Mouse (Mus musculus): ENCODE measurements at regions not wholly inside any gene's neighbourhood (a gene's known extent, or its start where the extent isn't known, plus 50 kb on each side); places are given as distances from the start of the nearest gene placed in this dataset.

DNA sequence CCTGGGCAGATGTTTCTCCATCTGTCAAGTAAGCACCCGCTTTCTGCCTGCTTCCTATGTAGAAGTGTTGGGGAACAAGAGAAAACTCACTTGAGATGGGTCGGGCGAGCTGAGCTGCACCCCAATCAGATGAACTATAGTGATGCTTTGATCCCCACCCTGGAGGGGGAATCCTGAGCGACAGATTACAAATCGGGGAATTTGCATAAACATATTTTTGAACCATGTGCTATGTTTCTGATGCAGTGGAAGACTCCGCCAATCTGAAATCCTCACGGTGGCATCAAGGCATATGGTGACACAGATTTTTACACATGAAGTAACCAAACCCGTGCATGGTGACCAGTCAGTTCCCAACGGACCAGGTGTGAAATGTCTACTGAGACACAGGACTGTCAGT lies 231.4 kb upstream of the Chd6 start:
- peak; percentile 75 for DNase-seq

DNA sequence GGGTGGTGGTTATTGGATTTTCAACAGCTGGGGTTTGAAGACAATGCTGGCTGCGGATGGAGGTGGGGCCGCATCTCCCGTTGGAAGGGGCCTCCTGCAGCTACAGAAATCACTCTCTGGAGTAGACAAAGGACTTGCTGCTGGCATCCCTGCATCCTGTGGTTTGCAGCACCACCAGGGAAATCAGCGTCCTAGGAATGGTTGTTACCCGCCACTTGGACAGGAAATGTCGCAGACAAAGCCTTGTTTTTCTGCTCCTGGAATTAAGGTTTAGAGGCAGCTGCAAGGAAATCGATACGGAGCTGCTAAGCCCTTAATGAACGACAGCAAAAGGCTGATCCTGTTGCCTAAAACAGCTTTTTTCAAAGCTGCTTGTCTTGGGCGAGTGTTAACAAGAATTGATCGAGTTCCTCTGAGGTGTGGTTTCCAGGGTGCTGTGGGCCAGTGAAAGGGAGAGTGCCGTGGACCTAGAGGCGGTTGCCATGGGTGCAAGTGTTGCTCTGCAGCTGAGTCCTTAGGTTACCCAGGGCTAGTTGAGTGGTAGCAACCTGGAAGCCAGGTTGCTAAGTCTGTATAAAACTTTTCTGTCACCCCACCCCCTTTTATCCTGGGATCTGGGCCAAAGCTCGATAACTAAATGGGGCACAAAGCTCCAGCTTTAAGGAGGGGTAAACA lies 230.6 kb upstream of the Chd6 start:
- peak; percentile 81 for DNase-seq

DNA sequence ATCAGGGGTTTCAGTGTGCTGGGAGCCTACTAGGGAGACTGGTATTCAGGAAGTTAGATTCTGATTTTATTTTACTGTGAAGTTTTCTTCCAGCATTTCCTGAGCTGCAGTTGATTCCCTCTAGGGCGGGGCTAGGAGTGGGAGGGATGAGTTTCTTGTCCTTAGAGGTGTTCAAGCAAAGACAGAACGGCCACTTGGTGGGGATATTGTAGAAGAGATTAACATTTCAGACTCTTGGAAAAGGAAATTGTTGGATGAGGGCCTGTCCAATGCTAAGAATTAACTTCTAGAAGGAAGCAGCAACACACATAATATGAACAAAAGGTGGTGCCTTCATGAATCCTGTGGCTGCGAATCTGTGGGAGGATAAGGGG lies 230.1 kb upstream of the Chd6 start:
- no peak for DNase-seq

DNA sequence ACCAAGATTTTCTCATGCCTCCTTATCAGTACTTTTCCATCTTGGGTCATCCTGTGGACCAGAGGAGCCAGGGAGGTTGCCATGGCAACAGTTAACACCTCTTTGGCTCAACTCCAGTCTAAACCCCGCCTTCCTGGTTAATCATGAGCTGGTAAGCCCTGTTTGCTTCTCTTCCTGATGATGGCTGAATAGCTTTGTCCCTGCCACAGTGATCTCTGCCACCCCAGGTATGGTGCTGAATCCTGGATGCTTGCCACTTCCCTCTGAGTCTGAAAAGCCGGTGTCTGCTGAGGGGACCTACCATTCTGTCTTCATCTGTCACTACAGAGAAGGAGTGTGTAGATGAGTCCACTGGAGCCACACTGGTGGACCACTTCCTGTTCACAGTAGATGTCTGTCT lies 223.8 kb upstream of the Chd6 start:
- DNase-seq = peak; percentile 74

DNA sequence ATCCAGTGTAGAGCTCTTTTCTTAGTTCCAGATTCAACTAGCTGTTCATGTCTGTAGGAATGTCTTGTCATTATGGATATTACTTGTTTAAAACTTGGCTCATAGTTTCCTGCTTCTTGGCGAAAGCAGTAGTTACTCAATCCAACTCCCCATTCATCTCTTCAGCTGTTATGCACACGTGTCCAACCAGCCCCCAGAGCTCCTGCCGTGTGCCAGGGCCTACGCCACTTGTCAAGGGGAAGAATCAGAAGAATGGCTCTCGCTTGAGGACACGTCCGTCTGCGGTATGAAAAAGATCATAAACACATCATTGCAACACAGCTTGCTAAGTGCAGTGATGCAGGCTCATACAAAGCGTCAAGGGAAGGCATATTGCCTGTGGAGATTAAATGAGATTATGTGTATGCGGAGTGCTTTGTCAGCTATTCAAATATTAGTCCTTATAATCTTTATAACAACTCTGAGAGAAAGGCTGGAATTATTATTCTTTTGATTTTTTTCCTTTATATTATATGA lies 223.0 kb upstream of the Chd6 start:
- DNase-seq = peak; percentile 55

DNA sequence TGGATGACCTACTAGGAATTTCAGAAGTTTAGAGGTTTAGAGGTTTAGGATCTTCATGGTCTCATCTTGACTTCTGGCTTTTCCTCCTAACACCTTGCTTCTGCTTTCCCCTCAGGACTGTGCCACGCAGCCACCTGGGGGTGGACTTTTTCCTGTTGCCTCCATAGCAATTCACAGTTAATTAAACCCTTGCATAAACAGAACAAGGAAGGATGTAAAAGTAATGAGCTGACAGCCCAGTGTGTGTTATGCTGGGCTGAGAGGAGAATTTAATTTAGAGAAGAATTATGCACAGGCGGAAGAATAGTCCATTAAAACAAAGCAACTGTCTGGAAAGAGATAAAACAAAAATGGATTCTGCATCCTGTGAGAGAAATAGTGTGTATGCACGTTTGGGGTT lies 193.9 kb upstream of the Chd6 start:
- DNase-seq = peak; percentile 55

DNA sequence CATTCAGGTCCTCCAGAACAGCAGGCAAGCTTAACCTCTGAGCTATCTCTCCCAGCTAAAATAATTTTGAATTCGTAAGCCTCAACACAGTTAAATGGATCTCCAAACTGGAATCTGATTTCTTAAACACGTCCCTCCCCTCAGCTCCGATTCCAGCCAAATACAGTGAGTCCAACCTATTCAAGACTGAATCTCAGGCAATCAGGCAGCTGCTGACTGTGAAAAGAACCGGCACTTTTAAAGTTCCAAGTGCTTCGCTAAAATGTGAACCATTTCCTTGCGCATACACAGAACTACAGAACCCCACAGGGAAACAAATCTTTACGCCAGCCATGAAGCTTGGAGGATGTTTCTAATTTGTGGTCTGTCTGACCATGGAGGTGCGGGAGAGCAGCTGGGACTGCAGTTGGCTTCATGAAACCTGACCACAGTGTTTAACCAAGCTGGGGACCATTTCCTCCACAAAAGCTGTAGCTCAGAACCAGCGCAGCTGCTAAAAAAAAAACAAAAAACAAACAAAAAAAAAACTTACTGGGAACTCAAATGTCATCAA lies 160.1 kb upstream of the Chd6 start:
- DNase-seq = no peak

DNA sequence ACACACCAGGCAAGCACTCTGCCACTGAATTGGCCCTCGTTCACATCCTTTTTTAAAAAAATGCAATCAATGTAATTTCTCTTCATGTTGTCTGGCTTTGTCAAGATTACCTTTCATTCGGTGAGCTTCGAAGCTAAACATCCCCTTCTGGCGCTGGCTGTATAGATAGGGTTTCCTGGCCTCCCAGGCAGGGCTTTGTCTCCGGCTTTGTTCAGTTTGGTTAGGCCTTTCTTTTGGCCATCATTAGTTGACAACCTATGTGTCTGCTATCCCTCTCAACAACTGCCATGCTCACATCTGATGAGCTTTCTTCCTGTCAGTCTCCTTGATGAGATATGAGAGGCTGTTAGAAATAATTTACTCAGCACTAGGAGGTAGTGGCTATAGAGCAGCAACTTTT lies 157.6 kb upstream of the Chd6 start:
- DNase-seq = no peak

DNA sequence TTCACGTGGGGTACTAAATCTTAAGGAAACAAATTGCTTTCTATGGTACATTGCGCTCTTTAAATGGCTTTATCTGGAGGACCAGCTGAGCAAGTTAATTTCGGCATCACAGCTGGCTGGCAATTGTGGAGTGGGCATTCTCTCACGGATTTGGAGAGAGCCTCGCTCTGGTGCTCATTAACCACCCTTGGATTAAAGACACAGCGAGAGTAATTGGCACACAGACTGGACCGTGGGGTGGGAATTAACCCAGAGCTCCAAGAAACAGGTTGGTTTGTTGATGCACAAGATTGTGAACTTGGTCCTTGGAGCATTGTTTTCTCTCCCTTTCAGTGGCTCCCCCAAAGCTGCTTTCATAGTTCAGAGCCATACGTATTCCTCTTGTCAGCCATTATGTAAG lies 156.3 kb upstream of the Chd6 start:
- DNase-seq = no peak

DNA sequence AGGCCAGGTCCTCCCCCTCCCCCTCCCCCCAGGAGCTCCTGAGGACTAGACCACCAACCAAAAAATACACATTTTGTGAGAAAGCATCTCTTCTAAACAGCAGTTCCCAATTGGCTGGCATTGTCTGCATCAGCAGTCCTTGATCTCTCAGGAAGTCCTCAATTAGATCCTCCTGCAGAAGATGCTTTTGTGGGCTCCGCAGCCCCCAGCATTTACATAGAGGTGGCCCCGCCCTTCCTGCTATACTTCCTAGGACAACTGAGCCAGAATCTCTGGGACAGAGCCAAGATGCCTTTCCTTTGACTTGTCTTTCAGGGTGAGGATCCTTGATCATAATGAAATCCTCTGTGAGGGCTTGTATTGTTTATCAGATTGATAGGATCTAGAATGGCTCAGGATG lies 143.9 kb upstream of the Chd6 start:
- DNase-seq = no peak

DNA sequence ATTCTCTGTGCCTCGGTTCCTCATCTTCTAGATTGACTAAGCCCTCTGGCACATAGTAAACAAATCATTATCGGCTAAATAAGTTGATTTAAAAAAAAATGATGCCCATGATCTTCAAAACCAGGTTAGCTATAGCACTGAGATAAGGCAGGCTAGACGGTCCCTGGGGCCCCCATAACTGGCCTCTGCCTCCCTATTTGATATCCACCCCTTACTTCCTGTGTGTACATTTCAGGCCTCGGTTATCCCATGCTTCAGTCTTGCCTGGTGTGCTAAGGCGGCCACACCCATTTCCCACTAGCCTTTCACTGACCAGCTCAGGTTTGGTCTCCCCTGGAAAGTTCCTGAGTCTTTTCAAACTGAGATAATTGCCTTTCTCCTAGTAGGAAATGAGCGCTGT lies 132.8 kb upstream of the Chd6 start:
- peak; percentile 74 for DNase-seq

DNA sequence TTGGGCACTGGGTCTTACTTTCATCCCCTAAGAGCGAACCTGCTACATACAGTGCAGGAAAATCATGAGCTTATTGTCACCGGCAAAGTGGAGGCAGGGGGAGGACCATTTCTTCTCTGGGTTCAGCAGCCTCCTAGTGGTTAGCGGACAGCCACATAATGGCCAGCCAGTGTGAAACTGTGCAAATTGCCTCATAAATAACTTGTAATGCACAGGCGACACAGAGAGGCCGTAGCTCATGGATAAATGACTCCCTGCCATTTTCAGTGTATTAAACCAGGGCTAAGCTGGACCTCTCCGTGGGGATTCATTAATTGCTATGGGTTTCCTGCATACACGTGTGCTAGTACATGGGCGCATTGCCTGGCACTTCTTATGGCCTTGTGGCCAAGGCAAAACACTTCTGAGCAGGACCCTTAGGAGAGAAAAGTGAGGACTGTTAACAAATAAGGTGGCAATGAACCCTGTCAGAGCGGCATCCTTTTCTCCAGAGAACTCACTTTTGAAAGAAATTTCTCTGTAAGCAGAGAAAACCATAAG lies 128.5 kb upstream of the Chd6 start:
- DNase-seq = peak; percentile 22

DNA sequence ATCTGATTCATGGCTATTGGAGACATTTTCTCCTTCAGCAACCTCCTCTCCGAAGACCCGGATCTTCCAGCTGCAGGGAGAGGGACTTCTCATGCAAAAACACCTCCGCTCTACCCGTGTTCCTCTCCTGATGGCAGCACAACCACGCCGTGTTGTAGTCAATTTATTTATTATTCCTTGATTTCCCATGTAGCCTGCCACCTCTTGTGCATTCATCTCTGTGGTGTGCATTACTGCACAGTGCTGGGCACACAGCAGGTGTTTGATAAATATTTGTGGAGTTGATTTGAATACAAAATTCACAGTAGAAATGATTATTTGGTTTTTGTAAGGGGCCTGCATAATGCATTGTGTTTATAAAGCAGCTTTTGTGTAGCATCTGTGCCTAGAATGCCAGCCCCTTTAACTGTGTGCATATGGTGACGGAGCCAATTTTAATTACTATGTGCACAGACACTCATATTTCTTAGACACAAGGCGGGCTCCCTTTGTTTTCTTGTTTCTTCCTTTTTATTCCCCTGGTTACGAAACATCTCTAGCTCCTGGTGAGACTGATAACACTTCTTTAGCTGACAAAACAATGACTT lies 124.4 kb upstream of the Chd6 start:
- peak; percentile 75 for DNase-seq

DNA sequence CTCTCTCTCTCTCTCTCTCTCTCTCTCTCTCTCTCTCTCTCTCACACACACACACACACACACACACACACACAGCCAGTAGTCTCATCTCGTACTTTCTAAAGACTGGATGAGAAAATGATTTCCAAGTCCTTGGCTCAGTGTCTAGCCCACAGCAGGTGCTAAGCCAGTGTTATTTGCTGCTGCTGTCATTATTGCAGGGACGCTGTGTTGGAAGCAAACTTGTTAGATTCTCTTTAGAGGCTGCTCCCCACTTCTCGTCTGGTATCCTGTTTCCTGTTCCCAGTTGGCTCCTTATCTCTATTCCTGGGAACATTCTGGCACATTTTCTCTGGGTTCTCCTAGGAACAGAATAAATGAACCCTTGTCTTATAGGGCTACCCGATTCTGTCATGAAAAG lies 122.5 kb upstream of the Chd6 start:
- DNase-seq = peak; percentile 13

DNA sequence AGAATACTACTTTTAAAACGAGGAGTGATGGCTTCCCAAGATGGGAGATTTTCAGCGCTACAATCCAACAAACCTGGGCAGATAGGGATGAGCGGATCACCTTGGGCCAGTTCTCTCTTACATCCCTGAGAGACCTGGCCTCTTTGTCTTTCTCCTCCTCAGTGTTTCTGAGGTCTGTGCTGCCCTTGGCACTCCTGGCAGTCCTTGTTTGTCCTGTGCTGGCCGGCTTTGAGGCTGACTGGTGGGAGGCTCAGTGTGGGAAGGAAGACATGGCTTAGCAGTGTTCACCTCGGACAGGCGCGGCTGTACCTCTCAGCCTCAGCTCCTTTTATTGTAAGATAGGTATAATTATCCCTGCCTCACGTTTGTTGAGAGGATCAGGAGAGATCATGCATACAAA lies 106.9 kb upstream of the Chd6 start:
- peak; percentile 83 for DNase-seq

DNA sequence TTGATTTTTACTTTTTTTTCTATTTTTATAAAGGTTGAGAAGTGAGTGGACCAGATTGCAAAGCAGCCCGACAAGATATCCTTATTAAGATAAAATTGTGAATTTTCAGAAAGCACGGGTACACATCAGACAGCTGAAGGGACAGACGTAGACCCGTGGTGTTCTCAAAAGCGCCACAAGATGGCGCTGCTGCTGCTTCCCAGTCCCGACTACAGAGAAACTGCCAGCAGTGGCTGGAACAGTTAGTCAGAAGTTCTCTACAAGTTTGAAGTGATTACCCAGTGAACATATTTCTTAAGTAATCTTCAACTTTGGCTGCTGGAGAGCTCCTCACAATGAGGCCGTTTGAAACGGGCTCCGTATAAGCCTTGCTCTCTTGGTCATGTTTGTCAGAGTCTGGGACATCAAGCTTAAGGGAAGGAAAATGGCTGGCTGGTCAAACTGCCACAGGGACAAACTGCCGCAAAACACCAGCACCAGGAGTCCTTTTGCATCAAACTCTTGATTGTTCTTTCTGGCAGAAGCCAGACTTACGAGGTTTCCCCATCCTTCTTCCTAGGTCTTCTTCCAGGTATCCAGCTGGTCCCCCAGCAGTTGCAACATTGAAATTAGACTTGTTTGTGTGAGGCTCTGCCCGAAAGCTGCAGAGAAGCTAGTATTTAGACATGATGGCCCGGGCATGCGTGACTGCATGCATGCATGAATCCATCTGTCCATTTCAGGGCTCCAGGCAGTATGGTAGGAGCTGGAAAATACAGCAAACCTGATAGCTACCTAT lies 106.0 kb upstream of the Chd6 start:
- peak; percentile 93 for DNase-seq

DNA sequence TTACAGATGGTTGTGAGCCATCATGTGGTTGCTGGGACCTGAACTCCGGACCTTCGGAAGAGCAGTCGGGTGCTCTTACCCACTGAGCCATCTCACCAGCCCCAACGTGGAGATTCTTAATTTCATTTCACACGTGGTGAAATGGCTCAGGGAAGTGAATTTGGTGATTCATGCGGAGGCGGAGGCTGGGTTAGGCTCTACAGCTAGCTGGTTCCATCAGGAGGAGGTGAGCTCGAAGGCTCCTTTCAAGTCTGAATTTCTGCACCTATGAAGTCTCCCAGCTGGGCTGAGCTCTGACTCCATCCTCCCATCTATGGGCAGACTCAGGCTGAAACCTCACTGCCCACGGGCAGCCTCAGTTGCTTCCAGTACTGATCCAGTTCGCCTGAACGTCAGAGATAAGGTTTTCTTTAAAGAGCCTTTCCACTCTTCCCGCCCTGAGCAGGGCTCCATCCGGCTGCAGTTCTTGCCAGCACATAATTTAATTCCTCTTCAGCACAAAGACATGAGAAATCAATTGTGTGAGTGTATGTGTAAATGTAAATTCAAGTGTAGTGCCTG lies 103.5 kb upstream of the Chd6 start:
- DNase-seq = no peak

DNA sequence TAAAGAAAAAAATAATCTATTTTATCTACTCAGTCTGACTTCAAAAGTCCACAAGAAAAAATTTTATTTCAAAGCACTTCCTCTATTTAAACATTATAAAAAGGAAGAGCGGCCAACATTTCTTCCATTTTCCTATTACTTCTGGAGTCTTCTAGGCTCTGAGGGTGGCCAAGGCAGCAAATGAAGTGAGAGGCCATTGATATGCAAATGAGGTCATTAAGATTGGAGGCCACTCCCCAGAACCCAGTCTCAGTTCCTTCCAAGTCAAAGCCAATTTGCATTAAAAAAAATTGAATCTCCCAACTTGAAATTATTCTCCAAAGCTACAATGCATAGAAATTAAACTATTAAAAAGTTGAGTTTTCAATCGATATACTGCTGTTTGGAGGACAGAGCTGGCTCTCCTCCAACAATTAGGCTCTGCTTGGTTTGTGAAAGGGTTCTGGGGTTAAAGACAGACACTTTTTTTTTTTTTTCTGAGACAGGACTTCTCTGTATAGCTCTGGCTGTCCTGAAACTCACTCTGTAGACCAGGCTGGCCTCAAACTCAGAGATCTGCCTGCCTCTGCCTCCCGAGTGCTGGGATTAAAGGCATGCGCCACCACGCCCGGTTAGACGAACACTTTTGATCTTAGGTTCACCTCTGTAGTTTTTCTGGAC lies 88.0 kb upstream of the Chd6 start:
- DNase-seq = no peak

DNA sequence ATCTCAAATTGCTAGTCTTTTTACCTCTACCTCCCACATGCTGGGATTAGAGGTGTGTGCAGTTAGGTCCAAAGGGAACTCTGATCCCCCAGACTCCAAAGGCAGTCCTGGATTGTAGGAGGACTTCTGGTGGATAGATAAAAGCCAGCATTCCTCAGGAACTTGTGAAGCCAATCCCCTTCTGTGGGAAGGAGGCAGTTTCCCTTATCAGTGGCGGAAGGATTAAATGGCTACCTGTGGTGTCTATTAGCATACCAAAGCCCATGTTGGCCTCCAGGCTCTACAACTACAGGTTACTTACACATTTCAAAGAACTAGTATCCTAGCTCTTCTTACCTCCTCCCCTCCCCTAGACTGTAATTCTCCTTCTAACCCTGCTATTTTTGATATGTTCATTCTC lies 78.6 kb upstream of the Chd6 start:
- DNase-seq = peak; percentile 12

DNA sequence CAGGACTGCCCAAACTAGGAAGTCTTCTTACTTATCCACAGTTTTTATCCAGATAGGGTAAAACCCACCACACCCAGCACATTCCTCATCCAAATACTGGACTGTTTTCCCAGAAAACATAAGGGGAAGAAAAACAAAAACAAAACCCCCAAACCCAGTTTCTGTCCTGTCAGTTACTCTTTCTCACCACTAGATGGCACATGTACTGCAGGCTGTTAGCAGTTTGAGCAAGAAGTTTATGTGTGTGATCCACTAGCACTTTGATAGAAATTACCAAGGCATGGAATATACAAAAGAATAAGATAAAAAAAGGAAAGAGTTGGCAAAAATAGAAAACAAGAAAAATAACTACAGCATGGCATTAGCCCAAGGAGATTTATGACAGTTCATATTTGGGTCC lies 76.2 kb upstream of the Chd6 start:
- DNase-seq = no peak

DNA sequence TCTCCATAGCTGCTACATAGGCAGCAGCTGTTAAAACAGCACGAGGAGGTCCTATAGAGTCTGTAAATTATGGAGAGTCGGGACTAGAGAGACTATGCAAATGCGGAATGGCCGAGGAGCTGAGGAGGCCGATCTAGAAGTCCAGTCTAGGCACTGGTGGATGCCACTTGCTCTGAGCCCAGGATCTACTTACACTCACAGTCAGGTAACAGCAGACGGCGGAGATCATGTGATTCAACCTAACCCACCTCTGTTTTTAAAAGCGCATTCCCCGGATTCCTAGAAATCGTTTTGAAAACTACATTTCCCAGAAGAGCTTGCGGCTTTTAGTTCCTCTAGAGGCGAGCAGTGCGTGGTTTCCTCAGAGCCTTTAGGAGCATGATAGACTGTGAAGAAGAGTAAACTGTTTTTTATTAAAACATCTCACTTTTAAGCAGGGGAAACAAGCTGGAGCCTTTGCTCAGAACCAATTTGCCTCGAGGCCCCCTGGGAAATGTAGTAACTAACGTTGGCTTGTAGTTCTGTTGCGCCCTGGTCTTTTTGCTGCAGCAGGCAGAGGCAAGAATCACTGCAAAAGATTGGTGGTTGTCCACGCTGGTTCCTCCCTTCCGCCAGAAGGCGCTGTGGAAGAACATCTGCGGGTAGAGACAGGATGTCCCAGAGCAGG lies 68.6 kb upstream of the Chd6 start:
- DNase-seq = peak; percentile 97

DNA sequence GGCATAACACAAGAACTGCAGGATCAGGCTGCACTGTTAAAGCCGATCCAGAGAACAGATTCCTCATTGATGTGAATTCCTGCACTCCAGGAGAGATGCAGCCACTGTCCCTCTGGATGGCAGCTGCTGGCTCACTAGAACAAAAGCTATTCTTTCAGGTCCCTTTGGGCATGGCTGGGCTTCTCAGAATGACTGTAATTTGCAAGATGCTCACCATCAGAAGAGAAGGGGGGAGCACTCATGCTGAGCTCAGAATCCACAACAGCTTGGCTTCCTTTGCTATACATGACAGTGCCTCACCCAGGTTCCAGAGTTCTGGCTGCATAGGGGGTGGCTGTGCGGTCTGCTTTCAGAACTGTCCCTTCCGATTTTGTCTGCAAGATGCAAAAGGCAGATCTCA lies 57.8 kb upstream of the Chd6 start:
- peak; percentile 52 for DNase-seq
